Mouse (Mus musculus): ENCODE measurements around the gene Upk1b.

DNA sequence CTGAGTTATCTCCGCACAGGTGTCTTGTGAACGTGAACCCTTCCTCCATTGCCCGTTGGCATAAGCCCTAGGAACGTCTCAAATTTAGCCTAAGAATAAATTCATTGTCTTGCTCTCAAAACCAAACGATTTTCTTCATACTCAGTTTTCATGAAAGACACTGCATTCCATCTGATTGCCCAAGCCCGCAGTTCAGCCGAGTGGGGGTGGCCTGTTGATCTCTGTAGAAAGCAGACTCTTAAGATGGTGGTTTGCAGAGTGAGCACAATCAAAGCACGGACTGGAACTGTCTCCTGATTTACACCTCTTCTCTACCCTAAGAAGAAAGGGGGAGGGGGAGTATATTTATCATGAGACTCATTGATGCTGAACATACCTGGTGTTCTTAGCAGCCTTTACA is 37.7 kb downstream of the Upk1b start:
- TF ChIP-seq EP300 (IDR thresholded peaks at IDR 0.05; ENCODE audit: low read depth) (no peak), CTCF (IDR thresholded peaks at IDR 0.05; ENCODE audit: low read depth) (no peak)

All from liver, postnatal 0 days (tissue).